Mouse (Mus musculus): ENCODE measurements around the gene Baz1b. TPM values are rescaled to one million over a fixed set of nuclear protein-coding genes. Genes with fewer than 3 reads are reported as not detected.

The Baz1b gene
- polyA plus RNA-seq, 1 experiment from 2014 or later, result 45.4 TPM

DNA sequence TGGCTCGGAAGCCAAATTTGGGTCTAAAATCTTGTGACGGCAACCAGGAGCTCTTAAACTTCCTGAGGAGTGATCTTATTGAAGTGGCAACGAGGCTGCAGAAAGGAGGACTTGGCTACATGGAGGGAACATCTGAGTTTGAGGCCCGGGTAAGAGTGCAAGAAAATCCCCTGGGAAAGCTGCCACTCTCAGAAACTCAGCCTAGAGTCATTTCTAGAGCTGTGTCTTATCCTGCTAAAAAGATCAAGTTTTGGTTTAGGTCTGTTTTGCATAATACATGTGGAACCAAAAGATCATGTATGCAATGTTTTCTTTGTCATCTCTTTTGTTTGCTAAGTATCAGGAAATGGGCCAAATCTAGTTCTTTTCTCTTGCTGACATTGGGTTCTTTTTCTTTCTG is 43.1 kb downstream of the Baz1b start:
- no peaks in the 10 kb centered on the region for H3K27me3 ChIP-seq (ENCODE audit: control insufficient read depth, insufficient read depth, low read length)
- H3K9me3 ChIP-seq (replicated peaks; ENCODE audit: control insufficient read depth, low read length), result no peaks in the 10 kb centered on the region
- peaks cover 58% of the 10 kb centered on the region for H3K36me3 ChIP-seq (ENCODE audit: control insufficient read depth, insufficient read depth, low read length)
- no peak overlapping the region for H3K9ac ChIP-seq (ENCODE audit: low read depth, low read length)
- ATAC-seq (replicated peaks; ENCODE audit: insufficient number of reproducible peaks, low FRiP score, low TSS enrichment), result no peak
- H3K27ac ChIP-seq (ENCODE audit: low read depth, low read length), result no peak overlapping the region
- no peak overlapping the region for H3K4me2 ChIP-seq
- no peaks in the 10 kb centered on the region for H3K4me1 ChIP-seq (ENCODE audit: control insufficient read depth, insufficient read depth, low read length)
- H3K4me3 ChIP-seq (ENCODE audit: low read depth, low read length), result no peak overlapping the region
- WGBS (ENCODE audit: insufficient replicate concordance), result 84% methylated on average over 4 of the region's 4 CpGs

GRCm38 (mm10) chr5:135233166-135233920 is 46.3 kb downstream of the Baz1b start:
- H3K4me3 ChIP-seq (ENCODE audit: low read depth, low read length), result no peak overlapping the region
- peaks cover 61% of the 10 kb centered on the region for H3K36me3 ChIP-seq (ENCODE audit: control insufficient read depth, insufficient read depth, low read length)
- WGBS (ENCODE audit: insufficient replicate concordance), result 82% methylated on average over 8 of the region's 8 CpGs
- H3K9me3 ChIP-seq (replicated peaks; ENCODE audit: control insufficient read depth, low read length), result no peaks in the 10 kb centered on the region
- H3K4me1 ChIP-seq (ENCODE audit: control insufficient read depth, insufficient read depth, low read length), result no peaks in the 10 kb centered on the region
- no peaks in the 10 kb centered on the region for H3K27me3 ChIP-seq (ENCODE audit: control insufficient read depth, insufficient read depth, low read length)
- no peak overlapping the region for H3K9ac ChIP-seq (ENCODE audit: low read depth, low read length)
- ATAC-seq (replicated peaks; ENCODE audit: insufficient number of reproducible peaks, low FRiP score, low TSS enrichment), result no peak
- H3K27ac ChIP-seq (ENCODE audit: low read depth, low read length), result no peak overlapping the region
- no peak overlapping the region for H3K4me2 ChIP-seq

DNA sequence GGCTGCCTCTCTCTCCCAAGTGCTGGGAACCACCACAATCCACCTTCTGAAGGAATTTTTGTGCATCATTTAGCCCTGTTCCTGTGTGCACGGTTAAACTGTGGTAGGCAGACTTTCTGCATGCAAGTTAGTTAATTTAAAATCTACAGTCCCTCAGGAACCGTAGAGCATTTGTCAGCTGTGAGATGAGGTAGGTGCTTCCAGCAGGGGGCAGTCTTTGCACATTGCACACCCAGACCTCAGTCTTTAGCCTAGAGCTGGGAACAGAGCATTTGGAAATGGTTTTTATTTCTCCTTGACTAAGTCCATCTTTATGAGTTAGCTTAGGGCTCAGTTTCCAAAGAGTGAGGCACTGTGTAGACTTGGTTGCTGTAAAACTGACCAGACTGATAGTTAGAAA is 49.5 kb downstream of the Baz1b start:
- Histone ChIP-seq H3K4me1 (ENCODE audit: control insufficient read depth, insufficient read depth, low read length) (peaks cover 12% of the 10 kb centered on the region), H3K27me3 (ENCODE audit: control insufficient read depth, insufficient read depth, low read length) (no peaks in the 10 kb centered on the region), H3K36me3 (ENCODE audit: control insufficient read depth, insufficient read depth, low read length) (peaks cover 58% of the 10 kb centered on the region), H3K9ac (ENCODE audit: low read depth, low read length) (no peak overlapping the region), H3K4me3 (ENCODE audit: low read depth, low read length) (no peak overlapping the region), H3K9me3 (replicated peaks; ENCODE audit: control insufficient read depth, low read length) (no peaks in the 10 kb centered on the region), H3K4me2 (no peak overlapping the region), H3K27ac (ENCODE audit: low read depth, low read length) (no peak overlapping the region)
- WGBS (ENCODE audit: insufficient replicate concordance), result 53% methylated on average over 2 of the region's 2 CpGs
- ATAC-seq (replicated peaks; ENCODE audit: insufficient number of reproducible peaks, low FRiP score, low TSS enrichment), result no peak

DNA sequence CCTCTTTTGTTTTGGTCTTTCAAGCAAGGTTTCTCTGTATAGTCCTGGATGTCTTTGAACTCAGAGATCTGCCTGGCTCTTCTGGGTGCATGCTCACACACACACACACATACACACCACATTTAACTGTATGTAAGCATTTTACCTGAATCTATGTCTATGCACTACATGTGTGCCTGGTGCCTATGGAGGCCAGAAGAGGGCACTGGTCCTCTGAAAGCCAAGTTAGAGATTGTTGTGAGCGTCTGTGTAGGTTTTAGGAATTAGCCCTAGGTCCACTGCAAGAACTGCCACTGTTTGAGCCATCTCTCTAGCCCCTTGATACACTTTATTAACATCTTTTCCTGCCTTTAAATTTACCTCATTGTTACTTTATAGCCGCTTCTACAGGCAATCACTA is 51.8 kb downstream of the Baz1b start:
- 88% methylated on average over 2 of the region's 2 CpGs for WGBS (ENCODE audit: insufficient replicate concordance)
- peaks cover 61% of the 10 kb centered on the region for H3K36me3 ChIP-seq (ENCODE audit: control insufficient read depth, insufficient read depth, low read length)
- H3K4me1 ChIP-seq (ENCODE audit: control insufficient read depth, insufficient read depth, low read length), result peaks cover 28% of the 10 kb centered on the region
- H3K4me3 ChIP-seq (ENCODE audit: low read depth, low read length), result no peak overlapping the region
- H3K27ac ChIP-seq (ENCODE audit: low read depth, low read length), result no peak overlapping the region
- ATAC-seq (replicated peaks; ENCODE audit: insufficient number of reproducible peaks, low FRiP score, low TSS enrichment), result no peak
- no peaks in the 10 kb centered on the region for H3K27me3 ChIP-seq (ENCODE audit: control insufficient read depth, insufficient read depth, low read length)
- H3K4me2 ChIP-seq, result no peak overlapping the region
- no peaks in the 10 kb centered on the region for H3K9me3 ChIP-seq (replicated peaks; ENCODE audit: control insufficient read depth, low read length)
- no peak overlapping the region for H3K9ac ChIP-seq (ENCODE audit: low read depth, low read length)

DNA sequence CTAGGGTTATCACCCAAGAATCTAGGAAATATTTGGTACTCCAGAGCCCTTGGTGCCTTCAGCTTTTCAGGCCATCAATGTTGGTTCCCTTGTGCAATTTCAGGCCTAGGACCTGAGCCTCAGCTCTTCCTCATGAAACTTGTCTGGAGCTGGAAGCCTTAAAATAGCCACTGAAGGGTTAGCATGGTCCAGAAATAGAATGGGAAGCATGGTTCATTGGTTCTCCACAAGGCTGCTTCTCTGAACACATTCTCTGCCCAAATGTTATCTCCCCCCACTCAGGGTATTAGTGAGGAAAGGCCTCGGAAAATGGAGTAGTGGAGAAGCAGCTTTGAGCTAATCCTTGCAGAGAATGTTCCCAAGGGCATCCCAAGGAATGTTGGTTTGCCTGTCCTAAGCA is 54.4 kb downstream of the Baz1b start:
- ATAC-seq (replicated peaks; ENCODE audit: insufficient number of reproducible peaks, low FRiP score, low TSS enrichment), result no peak
- Histone ChIP-seq H3K27me3 (ENCODE audit: control insufficient read depth, insufficient read depth, low read length) (no peaks in the 10 kb centered on the region), H3K36me3 (ENCODE audit: control insufficient read depth, insufficient read depth, low read length) (peaks cover 69% of the 10 kb centered on the region), H3K9ac (ENCODE audit: low read depth, low read length) (no peak overlapping the region), H3K4me1 (ENCODE audit: control insufficient read depth, insufficient read depth, low read length) (peaks cover 28% of the 10 kb centered on the region), H3K9me3 (replicated peaks; ENCODE audit: control insufficient read depth, low read length) (no peaks in the 10 kb centered on the region), H3K4me2 (peak overlapping the region; percentile 27), H3K4me3 (ENCODE audit: low read depth, low read length) (no peak overlapping the region), H3K27ac (ENCODE audit: low read depth, low read length) (peak overlapping the region; percentile 93)
- WGBS (ENCODE audit: insufficient replicate concordance), result 52% methylated on average over 1 of the region's 1 CpGs

GRCm38 (mm10) chr5:135242136-135242535 is 55.1 kb downstream of the Baz1b start:
- 72% methylated on average over 12 of the region's 12 CpGs for WGBS (ENCODE audit: insufficient replicate concordance)
- Histone ChIP-seq H3K9ac (ENCODE audit: low read depth, low read length) (no peak overlapping the region), H3K27me3 (ENCODE audit: control insufficient read depth, insufficient read depth, low read length) (no peaks in the 10 kb centered on the region), H3K27ac (ENCODE audit: low read depth, low read length) (peak overlapping the region; percentile 93), H3K4me1 (ENCODE audit: control insufficient read depth, insufficient read depth, low read length) (peaks cover 28% of the 10 kb centered on the region), H3K4me3 (ENCODE audit: low read depth, low read length) (no peak overlapping the region), H3K4me2 (no peak overlapping the region), H3K9me3 (replicated peaks; ENCODE audit: control insufficient read depth, low read length) (no peaks in the 10 kb centered on the region), H3K36me3 (ENCODE audit: control insufficient read depth, insufficient read depth, low read length) (peaks cover 71% of the 10 kb centered on the region)
- no peak for ATAC-seq (replicated peaks; ENCODE audit: insufficient number of reproducible peaks, low FRiP score, low TSS enrichment)

GRCm38 (mm10) chr5:135242608-135243007 is 55.5 kb downstream of the Baz1b start:
- H3K9me3 ChIP-seq (replicated peaks; ENCODE audit: control insufficient read depth, low read length), result no peaks in the 10 kb centered on the region
- H3K36me3 ChIP-seq (ENCODE audit: control insufficient read depth, insufficient read depth, low read length), result peaks cover 66% of the 10 kb centered on the region
- H3K4me1 ChIP-seq (ENCODE audit: control insufficient read depth, insufficient read depth, low read length), result peaks cover 28% of the 10 kb centered on the region
- no peak overlapping the region for H3K9ac ChIP-seq (ENCODE audit: low read depth, low read length)
- peak; percentile 33; the same call in 1 of the 2 replicates for ATAC-seq (replicated peaks; ENCODE audit: insufficient number of reproducible peaks, low FRiP score, low TSS enrichment)
- H3K27ac ChIP-seq (ENCODE audit: low read depth, low read length), result peak overlapping the region; percentile 93
- 0 out of 2 replicates have a peak overlapping the region, but pooled peaks have one; percentile 16 for H3K4me2 ChIP-seq
- no peaks in the 10 kb centered on the region for H3K27me3 ChIP-seq (ENCODE audit: control insufficient read depth, insufficient read depth, low read length)
- 63% methylated on average over 3 of the region's 3 CpGs for WGBS (ENCODE audit: insufficient replicate concordance)
- no peak overlapping the region for H3K4me3 ChIP-seq (ENCODE audit: low read depth, low read length)

GRCm38 (mm10) chr5:135243166-135243565 is 56.1 kb downstream of the Baz1b start:
- no peak for ATAC-seq (replicated peaks; ENCODE audit: insufficient number of reproducible peaks, low FRiP score, low TSS enrichment)
- Histone ChIP-seq H3K4me1 (ENCODE audit: control insufficient read depth, insufficient read depth, low read length) (peaks cover 28% of the 10 kb centered on the region), H3K4me3 (ENCODE audit: low read depth, low read length) (no peak overlapping the region), H3K27me3 (ENCODE audit: control insufficient read depth, insufficient read depth, low read length) (no peaks in the 10 kb centered on the region), H3K9ac (ENCODE audit: low read depth, low read length) (0 out of 2 replicates have a peak overlapping the region, but pooled peaks have one; percentile 3), H3K4me2 (no peak overlapping the region), H3K27ac (ENCODE audit: low read depth, low read length) (peak overlapping the region; percentile 93), H3K36me3 (ENCODE audit: control insufficient read depth, insufficient read depth, low read length) (peaks cover 61% of the 10 kb centered on the region), H3K9me3 (replicated peaks; ENCODE audit: control insufficient read depth, low read length) (no peaks in the 10 kb centered on the region)
- WGBS (ENCODE audit: insufficient replicate concordance), result 96% methylated on average over 1 of the region's 1 CpGs

DNA sequence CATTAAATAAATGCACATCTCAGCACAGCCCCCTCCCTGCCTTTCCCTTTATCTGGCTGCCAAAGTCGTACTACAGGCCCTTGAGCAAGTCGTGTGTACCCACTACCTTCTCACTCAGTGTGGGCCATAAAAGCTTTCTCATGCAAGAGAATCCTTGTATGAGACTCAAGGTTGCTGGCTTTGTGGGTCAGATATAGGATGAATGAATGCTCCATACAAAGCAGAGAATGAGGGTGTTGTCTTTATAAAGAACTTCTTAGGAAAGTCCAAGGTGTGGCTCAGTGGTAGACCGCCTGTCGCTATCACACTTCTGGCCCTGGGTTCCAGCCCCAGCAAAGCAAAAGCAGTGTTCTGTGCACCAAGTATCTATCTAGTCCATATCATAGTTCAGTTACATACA is 59.5 kb downstream of the Baz1b start:
- Histone ChIP-seq H3K27ac (ENCODE audit: low read depth, low read length) (no peak overlapping the region), H3K9ac (ENCODE audit: low read depth, low read length) (0 out of 2 replicates have a peak overlapping the region, but pooled peaks have one; percentile 16), H3K4me3 (ENCODE audit: low read depth, low read length) (no peak overlapping the region), H3K9me3 (replicated peaks; ENCODE audit: control insufficient read depth, low read length) (no peaks in the 10 kb centered on the region), H3K4me1 (ENCODE audit: control insufficient read depth, insufficient read depth, low read length) (peaks cover 31% of the 10 kb centered on the region), H3K27me3 (ENCODE audit: control insufficient read depth, insufficient read depth, low read length) (peaks cover 20% of the 10 kb centered on the region; the same call in 1 of the 2 replicates), H3K4me2 (no peak overlapping the region), H3K36me3 (ENCODE audit: control insufficient read depth, insufficient read depth, low read length) (peaks cover 43% of the 10 kb centered on the region)
- ATAC-seq (replicated peaks; ENCODE audit: insufficient number of reproducible peaks, low FRiP score, low TSS enrichment), result no peak
- 61% methylated on average over 4 of the region's 4 CpGs for WGBS (ENCODE audit: insufficient replicate concordance)

All from heart, embryonic 11.5 days (tissue).